Mouse (Mus musculus): Measurements from ENCODE around the gene Pde9a. TPM values are rescaled to one million over a fixed set of nuclear protein-coding genes. Genes with fewer than 3 reads are reported as not detected.

The Pde9a gene
- polyA plus RNA-seq, 1 experiment from 2014 or later = 44.1 TPM

GRCm38 (mm10) chr17:31492416-31492815, 106.4 kb downstream of the Pde9a start:
- Histone ChIP-seq H3K4me3 (ENCODE audit: low read depth, low read length) (no peak overlapping the region), H3K9ac (replicated peaks; ENCODE audit: low read depth) (no peak overlapping the region), H3K4me1 (ENCODE audit: insufficient read depth, low read depth, low read length) (no peaks in the 10 kb centered on the region), H3K27me3 (replicated peaks; ENCODE audit: insufficient read depth, low read length) (no peaks in the 10 kb centered on the region), H3K4me2 (replicated peaks; ENCODE audit: low read depth, low read length) (no peak overlapping the region), H3K9me3 (ENCODE audit: low read length) (no peaks in the 10 kb centered on the region), H3K36me3 (ENCODE audit: insufficient read depth, low read length) (peaks cover 9% of the 10 kb centered on the region; the same call in 1 of the 2 replicates), H3K27ac (ENCODE audit: low read length) (no peak overlapping the region)
- DNase-seq (ENCODE audit: low spot score) (peak; percentile 92), ATAC-seq (peak; percentile 55; the same call in 1 of the 2 replicates)
- TF ChIP-seq CTCF (IDR thresholded peaks at IDR 0.05) = peak; percentile 99
- no peak for TF ChIP-seq EP300 (IDR thresholded peaks at IDR 0.05)
- WGBS = 0% methylated on average over 2 of the region's 2 CpGs

GRCm38 (mm10) chr17:31494989-31495388, 109.0 kb downstream of the Pde9a start:
- no peak overlapping the region for H3K9ac ChIP-seq (replicated peaks; ENCODE audit: low read depth)
- ATAC-seq = no peak

GRCm38 (mm10) chr17:31497726-31498125, 111.7 kb downstream of the Pde9a start:
- ATAC-seq (no peak), DNase-seq (ENCODE audit: low spot score) (no peak)
- no peak overlapping the region for H3K4me2 ChIP-seq (replicated peaks; ENCODE audit: low read depth, low read length)
- H3K27me3 ChIP-seq (replicated peaks; ENCODE audit: insufficient read depth, low read length) = no peaks in the 10 kb centered on the region
- no peak overlapping the region for H3K9ac ChIP-seq (replicated peaks; ENCODE audit: low read depth)
- WGBS = 89% methylated on average over 6 of the region's 6 CpGs
- no peak for TF ChIP-seq CTCF (IDR thresholded peaks at IDR 0.05)
- no peak for TF ChIP-seq EP300 (IDR thresholded peaks at IDR 0.05)
- H3K4me3 ChIP-seq (ENCODE audit: low read depth, low read length) = no peak overlapping the region
- no peaks in the 10 kb centered on the region for H3K4me1 ChIP-seq (ENCODE audit: insufficient read depth, low read depth, low read length)
- H3K9me3 ChIP-seq (ENCODE audit: low read length) = no peaks in the 10 kb centered on the region
- H3K27ac ChIP-seq (ENCODE audit: low read length) = no peak overlapping the region
- H3K36me3 ChIP-seq (ENCODE audit: insufficient read depth, low read length) = peaks cover 9% of the 10 kb centered on the region

More at GRCm38 (mm10) chr17:31494989-31495388, 109.0 kb downstream of the Pde9a start:
- 88% methylated on average over 1 of the region's 1 CpGs for WGBS
- H3K9me3 ChIP-seq (ENCODE audit: low read length) = no peaks in the 10 kb centered on the region
- H3K4me1 ChIP-seq (ENCODE audit: insufficient read depth, low read depth, low read length) = no peaks in the 10 kb centered on the region
- no peak for DNase-seq (ENCODE audit: low spot score)
- H3K36me3 ChIP-seq (ENCODE audit: insufficient read depth, low read length) = peaks cover 9% of the 10 kb centered on the region
- no peak overlapping the region for H3K4me2 ChIP-seq (replicated peaks; ENCODE audit: low read depth, low read length)
- TF ChIP-seq EP300 (IDR thresholded peaks at IDR 0.05) (no peak), CTCF (IDR thresholded peaks at IDR 0.05) (no peak)
- no peaks in the 10 kb centered on the region for H3K27me3 ChIP-seq (replicated peaks; ENCODE audit: insufficient read depth, low read length)
- no peak overlapping the region for H3K27ac ChIP-seq (ENCODE audit: low read length)
- H3K4me3 ChIP-seq (ENCODE audit: low read depth, low read length) = no peak overlapping the region

GRCm38 (mm10) chr17:31499725-31500124, 113.7 kb downstream of the Pde9a start:
- no peak overlapping the region for H3K27ac ChIP-seq (ENCODE audit: low read length)
- no peaks in the 10 kb centered on the region for H3K4me1 ChIP-seq (ENCODE audit: insufficient read depth, low read depth, low read length)
- H3K4me3 ChIP-seq (ENCODE audit: low read depth, low read length) = no peak overlapping the region
- no peak overlapping the region for H3K9ac ChIP-seq (replicated peaks; ENCODE audit: low read depth)
- ATAC-seq (no peak), DNase-seq (ENCODE audit: low spot score) (no peak)
- H3K9me3 ChIP-seq (ENCODE audit: low read length) = no peaks in the 10 kb centered on the region
- H3K27me3 ChIP-seq (replicated peaks; ENCODE audit: insufficient read depth, low read length) = no peaks in the 10 kb centered on the region
- 95% methylated on average over 12 of the region's 12 CpGs for WGBS
- TF ChIP-seq EP300 (IDR thresholded peaks at IDR 0.05) = no peak
- no peak for TF ChIP-seq CTCF (IDR thresholded peaks at IDR 0.05)
- peaks cover 9% of the 10 kb centered on the region for H3K36me3 ChIP-seq (ENCODE audit: insufficient read depth, low read length)
- no peak overlapping the region for H3K4me2 ChIP-seq (replicated peaks; ENCODE audit: low read depth, low read length)

GRCm38 (mm10) chr17:31500416-31500815, 114.4 kb downstream of the Pde9a start:
- H3K4me3 ChIP-seq (ENCODE audit: low read depth, low read length) = no peak overlapping the region
- no peaks in the 10 kb centered on the region for H3K4me1 ChIP-seq (ENCODE audit: insufficient read depth, low read depth, low read length)
- H3K4me2 ChIP-seq (replicated peaks; ENCODE audit: low read depth, low read length) = no peak overlapping the region
- no peak for TF ChIP-seq EP300 (IDR thresholded peaks at IDR 0.05)
- TF ChIP-seq CTCF (IDR thresholded peaks at IDR 0.05) = no peak
- ATAC-seq (peak; percentile 70), DNase-seq (ENCODE audit: low spot score) (peak; percentile 63)
- H3K36me3 ChIP-seq (ENCODE audit: insufficient read depth, low read length) = peaks cover 9% of the 10 kb centered on the region
- WGBS = 68% methylated on average over 8 of the region's 8 CpGs
- H3K27me3 ChIP-seq (replicated peaks; ENCODE audit: insufficient read depth, low read length) = no peaks in the 10 kb centered on the region
- no peak overlapping the region for H3K9ac ChIP-seq (replicated peaks; ENCODE audit: low read depth)
- H3K9me3 ChIP-seq (ENCODE audit: low read length) = no peaks in the 10 kb centered on the region
- H3K27ac ChIP-seq (ENCODE audit: low read length) = no peak overlapping the region

- no peak for DNase-seq (ENCODE audit: low spot score)
- WGBS = 81% methylated on average over 3 of the region's 3 CpGs
- Histone ChIP-seq H3K9ac (replicated peaks; ENCODE audit: low read depth) (no peak overlapping the region), H3K4me1 (ENCODE audit: insufficient read depth, low read depth, low read length) (no peaks in the 10 kb centered on the region), H3K4me3 (ENCODE audit: low read depth, low read length) (no peak overlapping the region), H3K36me3 (ENCODE audit: insufficient read depth, low read length) (peaks cover 9% of the 10 kb centered on the region), H3K9me3 (ENCODE audit: low read length) (no peaks in the 10 kb centered on the region), H3K27me3 (replicated peaks; ENCODE audit: insufficient read depth, low read length) (no peaks in the 10 kb centered on the region), H3K27ac (ENCODE audit: low read length) (no peak overlapping the region), H3K4me2 (replicated peaks; ENCODE audit: low read depth, low read length) (no peak overlapping the region)
- TF ChIP-seq EP300 (IDR thresholded peaks at IDR 0.05) = no peak
- TF ChIP-seq CTCF (IDR thresholded peaks at IDR 0.05) = peak; percentile 43
- no peak for ATAC-seq
Measured at GRCm38 (mm10) chr17:31500908-31501307, 114.9 kb downstream of the Pde9a start.

Data from lung, postnatal 0 days (tissue).